Mouse (Mus musculus) spleen, adult 12 weeks (tissue): ENCODE measurements at regions not wholly inside any gene's neighbourhood (a gene's known extent, or its start where the extent isn't known, plus 50 kb on each side); places are given as distances from the start of the nearest gene placed in this dataset.

ENCODE experiments used
- DNase-seq: peaks from one replicate; pipeline ENCODE4 v3.0.0; 2022; ENCODE audit warnings: low spot score

GRCm38 (mm10) chr14:115010877-115011276, 81.1 kb upstream of the Gpc5 start:
- DNase-seq: no peak

GRCm38 (mm10) chr14:115015299-115015698, 76.7 kb upstream of the Gpc5 start:
- no peak for DNase-seq

- DNase-seq: peak; percentile 11
Observed at GRCm38 (mm10) chr14:115017410-115018153, 74.4 kb upstream of the Gpc5 start.

- no peak for DNase-seq
Observed at GRCm38 (mm10) chr14:115028011-115028410, 64.0 kb upstream of the Gpc5 start.

- DNase-seq: no peak
Observed at GRCm38 (mm10) chr14:115031734-115032133, 60.3 kb upstream of the Gpc5 start.

GRCm38 (mm10) chr14:115033375-115033969, 58.5 kb upstream of the Gpc5 start:
- DNase-seq: no peak

- no peak for DNase-seq
Observed at GRCm38 (mm10) chr14:115034718-115035437, 57.1 kb upstream of the Gpc5 start.

- DNase-seq: no peak
Observed at GRCm38 (mm10) chr14:115037086-115037793, 54.8 kb upstream of the Gpc5 start.

- no peak for DNase-seq
Observed at GRCm38 (mm10) chr14:115038788-115039187, 53.2 kb upstream of the Gpc5 start.

- no peak for DNase-seq
Observed at GRCm38 (mm10) chr14:115039524-115039923, 52.5 kb upstream of the Gpc5 start.

GRCm38 (mm10) chr14:115040091-115040571, 51.9 kb upstream of the Gpc5 start:
- DNase-seq: no peak

GRCm38 (mm10) chr14:115040578-115041206, 51.3 kb upstream of the Gpc5 start:
- DNase-seq: peak; percentile 78

- peak; percentile 15 for DNase-seq
Observed at GRCm38 (mm10) chr14:115041336-115042054, 50.5 kb upstream of the Gpc5 start.

- peak; percentile 74 for DNase-seq
Observed at GRCm38 (mm10) chr14:115042055-115042564, 49.9 kb upstream of the Gpc5 start.
